In genomic region chr2:32490730-32491129, GRCm38 (mm10) we compare ENCODE assay signal across 3 mouse cellular contexts. TPM values are rescaled to one million over a fixed set of nuclear protein-coding genes. Genes with fewer than 3 reads are reported as not detected.
DNase-seq lines count a peak whose midpoint lies in the region; TF ChIP-seq lines count a peak whose summit lies in the region.
"Not testable (repeated sequence)": the region's sequence is repeated elsewhere in the genome, so short reads cannot be mapped to it uniquely, and the experiment has no call there.

No protein-coding gene starts in this region.

- TF ChIP-seq RAD21 in MEL (IDR thresholded peaks at IDR 0.05; ENCODE audit: low read depth, low read length), result not testable (repeated sequence)

- not testable (repeated sequence) for TF ChIP-seq POLR2A in MEL (IDR thresholded peaks at IDR 0.05; ENCODE audit: control insufficient read depth in 1 of 2, insufficient read depth in 1 of 2, low read depth in 1 of 2, low read length in 2 of 2, poor library complexity in 1 of 2)

- not testable (repeated sequence) for H3K4me3 ChIP-seq in MEL (ENCODE audit: control insufficient read depth in 1 of 2, insufficient read depth in 1 of 2, low read depth in 2 of 2, low read length in 2 of 2)

- H3K27me3 ChIP-seq in MEL (ENCODE audit: control insufficient read depth in 1 of 2, insufficient read depth in 2 of 2, low read length in 2 of 2), result not testable (repeated sequence)

- H3K36me3 ChIP-seq in MEL (ENCODE audit: control insufficient read depth in 1 of 2, insufficient read depth in 2 of 2, low read length in 2 of 2), result peaks cover 0 to 15% of the 10 kb centered on the region in 2 experiments; a peak in 2 of 4 replicates

- not testable (repeated sequence) for H3K9me3 ChIP-seq in MEL (replicated peaks; ENCODE audit: insufficient read depth, low read length)

- DNase-seq in MEL (ENCODE audit: low read depth, low spot score) (peak; percentile 62), R1 (ENCODE audit: low read depth, low spot score) (peak; percentile 66), ZHBTc4 (ENCODE audit: low read depth, low spot score) (peak; percentile 54)

- H3K79me2 ChIP-seq in MEL (ENCODE audit: control insufficient read depth, insufficient read depth, low read length, poor library complexity), result not testable (repeated sequence)

- H3K9ac ChIP-seq in MEL (ENCODE audit: control insufficient read depth, low read depth, low read length, poor library complexity, severe bottlenecking), result not testable (repeated sequence)

- H3K27ac ChIP-seq in MEL (ENCODE audit: control insufficient read depth, low read depth, low read length), result not testable (repeated sequence)

- TF ChIP-seq CTCF in MEL (IDR thresholded peaks at IDR 0.05 in 2 of 3, conservative IDR thresholded peaks at IDR 0.05 in 1 of 3; ENCODE audit: control insufficient read depth in 1 of 3, insufficient read depth in 1 of 3, low read depth in 2 of 3, low read length in 3 of 3, poor library complexity in 1 of 3, severe bottlenecking in 1 of 3), result not testable (repeated sequence)

- TF ChIP-seq EP300 in MEL (IDR thresholded peaks at IDR 0.05; ENCODE audit: low read depth in 1 of 2, low read length in 2 of 2), result not testable (repeated sequence)

- H3K4me1 ChIP-seq in MEL (ENCODE audit: control insufficient read depth in 1 of 2, insufficient read depth in 2 of 2, low read length in 2 of 2), result peaks cover 17 to 29% of the 10 kb centered on the region in 2 experiments

RNA-seq across cellular contexts. Expression of gene Slc25a25, which starts 39.5 kb away (rescaled TPM):
- 28.1 and 32.5 TPM in 2 replicates for total RNA-seq in MEL (2012; rRNA removed)
- polyA plus RNA-seq in MEL (2012; ENCODE audit: insufficient read depth in 1 of 2, insufficient read length in 2 of 2, low read depth in 1 of 2, low replicate concordance in 2 of 2, missing spikeins in 1 of 2), result 10 to 100 TPM in 1 of 2 experiments, not detected in 1; 22.3 TPM

RNA-seq across cellular contexts. Expression of gene Naif1, which starts 40.5 kb away (rescaled TPM):
- 4.4 and 4.9 TPM in 2 replicates for total RNA-seq in MEL (2012; rRNA removed)
- polyA plus RNA-seq in MEL (2012; ENCODE audit: insufficient read depth in 1 of 2, insufficient read length in 2 of 2, low read depth in 1 of 2, low replicate concordance in 2 of 2, missing spikeins in 1 of 2), result 1 to 10 TPM in 1 of 2 experiments, not detected in 1; 8.5 TPM

RNA-seq across cellular contexts. Expression of gene Fam102a, which starts 44.4 kb away (rescaled TPM):
- total RNA-seq in MEL (2012; rRNA removed), result 1.5 and 2.4 TPM in 2 replicates
- polyA plus RNA-seq in MEL (2012; ENCODE audit: insufficient read depth in 1 of 2, insufficient read length in 2 of 2, low read depth in 1 of 2, low replicate concordance in 2 of 2, missing spikeins in 1 of 2), result 1 to 10 TPM in 1 of 2 experiments, not detected in 1; 1.8 TPM
